In the genomic region with DNA sequence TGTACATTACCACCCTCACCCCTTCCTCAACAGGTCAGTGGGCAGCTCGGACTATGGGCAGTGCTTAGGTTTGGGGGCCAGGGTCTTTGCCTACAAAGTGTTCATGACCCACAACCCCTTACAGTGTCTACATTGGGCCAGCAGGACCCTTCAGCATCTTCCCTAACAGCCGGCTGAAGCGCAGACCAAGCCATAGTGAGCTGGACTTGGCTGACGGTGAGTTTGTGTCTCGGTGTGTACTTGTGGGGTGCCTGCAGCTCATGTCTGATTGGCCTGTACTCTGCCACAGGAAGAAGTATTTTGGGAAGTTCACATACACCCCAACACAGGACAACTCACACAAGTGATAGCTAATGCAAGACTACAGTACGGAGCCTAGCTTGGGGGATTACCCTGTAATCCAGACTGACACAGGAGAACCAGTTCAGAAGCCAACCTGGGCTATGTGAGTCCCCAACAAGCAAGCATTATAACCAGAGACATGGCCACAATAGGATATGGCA, we compare ENCODE assay signal across 9 mouse cellular contexts. TPM values are rescaled to one million over a fixed set of nuclear protein-coding genes. Genes with fewer than 3 reads are reported as not detected.
A peak's percentile ranks its signal among the peaks of the same experiment; 100 is the strongest.
DNase-seq lines count a peak whose midpoint lies in the region; ATAC-seq and TF ChIP-seq lines count a peak whose summit lies in the region.
"Had no signal": no experiment of that assay in that cellular context is flagged by ENCODE, and none has a peak within 500 bp of the region (broad histone marks: within the 10 kb centered on the region; RNA-seq: fewer than 3 reads in every experiment).

No protein-coding gene starts in this region.

- peak overlapping the region; percentile 51 for H3K4me3 ChIP-seq in embryonic facial prominence, embryonic 10.5 days
- H3K4me3 ChIP-seq in heart, postnatal 0 days (ENCODE audit: low read depth, low read length) = peak overlapping the region; percentile 44
- peak overlapping the region; percentile 88 for H3K4me3 ChIP-seq in liver, embryonic 13.5 days (replicated peaks)
- H3K4me3 ChIP-seq: myocyte had no signal

- H3K9me3 ChIP-seq in embryonic facial prominence, embryonic 10.5 days = no peaks in the 10 kb centered on the region
- H3K9me3 ChIP-seq in heart, postnatal 0 days (replicated peaks; ENCODE audit: control insufficient read depth, low read length) = no peaks in the 10 kb centered on the region
- no peaks in the 10 kb centered on the region for H3K9me3 ChIP-seq in liver, embryonic 13.5 days (replicated peaks)

- no peak overlapping the region; the same call in 1 of the 2 replicates for H3K9ac ChIP-seq in heart, postnatal 0 days (replicated peaks; ENCODE audit: low read depth, low read length)
- H3K9ac ChIP-seq in liver, embryonic 13.5 days = peak overlapping the region; percentile 98

- no peak for ATAC-seq in heart, postnatal 0 days (ENCODE audit: insufficient read depth, low read depth)
- ATAC-seq in liver, embryonic 13.5 days (ENCODE audit: low read depth) = no peak

- TF ChIP-seq CTCF in heart, postnatal 0 days (IDR thresholded peaks at IDR 0.05; ENCODE audit: low read depth) = no peak

- H3K27me3 ChIP-seq in embryonic facial prominence, embryonic 10.5 days (replicated peaks; ENCODE audit: low read depth, poor library complexity, severe bottlenecking) = peaks cover 83% of the 10 kb centered on the region
- H3K27me3 ChIP-seq in heart, postnatal 0 days (ENCODE audit: control insufficient read depth, insufficient read depth, low read length) = peaks cover 58% of the 10 kb centered on the region
- peaks cover 21% of the 10 kb centered on the region for H3K27me3 ChIP-seq in liver, embryonic 13.5 days

- peaks cover 23% of the 10 kb centered on the region for H3K36me3 ChIP-seq in embryonic facial prominence, embryonic 10.5 days (replicated peaks)
- H3K36me3 ChIP-seq in heart, postnatal 0 days (replicated peaks; ENCODE audit: control insufficient read depth, insufficient read depth, low read length) = peaks cover 5% of the 10 kb centered on the region; the same call in 1 of the 2 replicates
- peaks cover 38% of the 10 kb centered on the region for H3K36me3 ChIP-seq in liver, embryonic 13.5 days

- 77% methylated on average over 6 of the region's 6 CpGs for WGBS in embryonic facial prominence, embryonic 10.5 days
- 69% methylated on average over 6 of the region's 6 CpGs for WGBS in heart, postnatal 0 days
- WGBS in liver, embryonic 13.5 days (ENCODE audit: insufficient replicate concordance) = 26% methylated on average over 6 of the region's 6 CpGs

- H3K27ac ChIP-seq in embryonic facial prominence, embryonic 10.5 days (replicated peaks) = 0 out of 2 replicates have a peak overlapping the region, but pooled peaks have one; percentile 10
- peak overlapping the region; percentile 8; the same call in 1 of the 2 replicates for H3K27ac ChIP-seq in heart, postnatal 0 days (ENCODE audit: low read depth)
- H3K27ac ChIP-seq in liver, embryonic 13.5 days = peak overlapping the region; percentile 98

- peak; percentile 3 to 9 for DNase-seq in layer of hippocampus, postnatal 25 days (ENCODE audit: extremely low spot score in 1 of 2, low spot score in 1 of 2)
- no peak for DNase-seq in layer of hippocampus, adult 18-20 months (ENCODE audit: low spot score in 2 of 2)
- no peak for DNase-seq in embryonic facial prominence, embryonic 10.5 days (ENCODE audit: low spot score)
- DNase-seq in heart, postnatal 0 days (ENCODE audit: low spot score) = no peak
- DNase-seq in liver, embryonic 13.5 days = no peak
- DNase-seq in urinary bladder, postnatal 36 days (ENCODE audit: low spot score in 2 of 2) = no peak
- no peak for DNase-seq in ovary, postnatal 36 days (ENCODE audit: low spot score)
- no peak for DNase-seq in cerebellum, adult 9-10 months

- peak overlapping the region; percentile 59 for H3K4me2 ChIP-seq in heart, postnatal 0 days (ENCODE audit: low read depth, low read length)
- peak overlapping the region; percentile 95 for H3K4me2 ChIP-seq in liver, embryonic 13.5 days

- no peak for TF ChIP-seq EP300 in heart, postnatal 0 days (IDR thresholded peaks at IDR 0.05; ENCODE audit: low read depth)

- H3K4me1 ChIP-seq in embryonic facial prominence, embryonic 10.5 days = peaks cover 52% of the 10 kb centered on the region
- H3K4me1 ChIP-seq in heart, postnatal 0 days (ENCODE audit: control insufficient read depth, insufficient read depth) = 0 out of 2 replicates have a peak, but pooled peaks cover 3% of the 10 kb centered on the region
- H3K4me1 ChIP-seq in liver, embryonic 13.5 days (replicated peaks) = peaks cover 83% of the 10 kb centered on the region

RNA-seq across cellular contexts. Expression of gene Lyl1, which starts 1.8 kb away (rescaled TPM):
- total RNA-seq in layer of hippocampus, postnatal 25 days (2021) = 1 to 10 TPM; 2.1 to 2.8 TPM
- 1 to 10 TPM; 2.0 to 2.2 TPM for total RNA-seq in layer of hippocampus, adult 18-20 months (2021)
- 4.3 and 5.5 TPM in 2 replicates for polyA plus RNA-seq in embryonic facial prominence, embryonic 10.5 days (2016; fragmentation: Nextera tagmentation; extraction: Ambion mirVana)
- 4.4 and 4.8 TPM in 2 replicates for total RNA-seq in heart, postnatal 0 days (2014; rRNA removed; ENCODE audit: low replicate concordance)
- 8.7 and 9.8 TPM in 2 replicates for polyA plus RNA-seq in heart, postnatal 0 days (2015; fragmentation: Nextera tagmentation; extraction: Ambion mirVana)
- 61.2 and 61.3 TPM in 2 replicates for polyA plus RNA-seq in liver, embryonic 13.5 days (2015; fragmentation: Nextera tagmentation; extraction: Ambion mirVana)
- polyA plus RNA-seq: myocyte had no signal

RNA-seq across cellular contexts. Expression of gene Nacc1, which starts 15.4 kb away (rescaled TPM):
- 10 to 100 TPM; 88.9 to 91.0 TPM for total RNA-seq in layer of hippocampus, postnatal 25 days (2021)
- 10 to 100 TPM; 94.8 to 95.5 TPM for total RNA-seq in layer of hippocampus, adult 18-20 months (2021)
- 30.4 and 30.8 TPM in 2 replicates for polyA plus RNA-seq in embryonic facial prominence, embryonic 10.5 days (2016; fragmentation: Nextera tagmentation; extraction: Ambion mirVana)
- 68.0 and 83.6 TPM in 2 replicates for total RNA-seq in heart, postnatal 0 days (2014; rRNA removed; ENCODE audit: low replicate concordance)
- 6.2 and 6.9 TPM in 2 replicates for polyA plus RNA-seq in heart, postnatal 0 days (2015; fragmentation: Nextera tagmentation; extraction: Ambion mirVana)
- polyA plus RNA-seq in liver, embryonic 13.5 days (2015; fragmentation: Nextera tagmentation; extraction: Ambion mirVana) = 6.9 and 7.6 TPM in 2 replicates

RNA-seq across cellular contexts. Expression of gene Trmt1, which starts 16.9 kb away (rescaled TPM):
- total RNA-seq in layer of hippocampus, postnatal 25 days (2021) = 100 to 1,000 TPM in 1 of 2 experiments, 10 to 100 TPM in 1; 83.4 to 101 TPM
- total RNA-seq in layer of hippocampus, adult 18-20 months (2021) = 100 to 1,000 TPM in 1 of 2 experiments, 10 to 100 TPM in 1; 96.9 to 108 TPM
- 69.1 and 71.2 TPM in 2 replicates for polyA plus RNA-seq in embryonic facial prominence, embryonic 10.5 days (2016; fragmentation: Nextera tagmentation; extraction: Ambion mirVana)
- 98.3 and 116 TPM in 2 replicates for total RNA-seq in heart, postnatal 0 days (2014; rRNA removed; ENCODE audit: low replicate concordance)
- polyA plus RNA-seq in heart, postnatal 0 days (2015; fragmentation: Nextera tagmentation; extraction: Ambion mirVana) = 28.4 and 29.5 TPM in 2 replicates
- 45.9 and 46.8 TPM in 2 replicates for polyA plus RNA-seq in liver, embryonic 13.5 days (2015; fragmentation: Nextera tagmentation; extraction: Ambion mirVana)

RNA-seq across cellular contexts. Expression of gene G430095P16Rik, which starts 19.8 kb away (rescaled TPM):
- total RNA-seq in layer of hippocampus, postnatal 25 days (2021) = not detected
- not detected for total RNA-seq in layer of hippocampus, adult 18-20 months (2021)
- polyA plus RNA-seq in embryonic facial prominence, embryonic 10.5 days (2016; fragmentation: Nextera tagmentation; extraction: Ambion mirVana) = 1.6 and 3.6 TPM in 2 replicates
- 1.0 TPM in 1 of 2 replicates, not detected in the other for total RNA-seq in heart, postnatal 0 days (2014; rRNA removed; ENCODE audit: low replicate concordance)
- 3.0 and 3.1 TPM in 2 replicates for polyA plus RNA-seq in heart, postnatal 0 days (2015; fragmentation: Nextera tagmentation; extraction: Ambion mirVana)
- 9.6 and 10.0 TPM in 2 replicates for polyA plus RNA-seq in liver, embryonic 13.5 days (2015; fragmentation: Nextera tagmentation; extraction: Ambion mirVana)

RNA-seq across cellular contexts. Expression of gene Ier2, which starts 40.4 kb away (rescaled TPM):
- total RNA-seq in layer of hippocampus, postnatal 25 days (2021) = 1 to 10 TPM; 8.8 to 9.6 TPM
- total RNA-seq in layer of hippocampus, adult 18-20 months (2021) = 10 to 100 TPM in 1 of 2 experiments, 1 to 10 TPM in 1; 6.2 to 10.0 TPM
- polyA plus RNA-seq in embryonic facial prominence, embryonic 10.5 days (2016; fragmentation: Nextera tagmentation; extraction: Ambion mirVana) = 140 and 148 TPM in 2 replicates
- total RNA-seq in heart, postnatal 0 days (2014; rRNA removed; ENCODE audit: low replicate concordance) = 17.0 and 23.2 TPM in 2 replicates
- polyA plus RNA-seq in heart, postnatal 0 days (2015; fragmentation: Nextera tagmentation; extraction: Ambion mirVana) = 33.3 and 38.3 TPM in 2 replicates
- 20.5 and 24.1 TPM in 2 replicates for polyA plus RNA-seq in liver, embryonic 13.5 days (2015; fragmentation: Nextera tagmentation; extraction: Ambion mirVana)

Comparison
In these comparisons a context has a peak if more than half of its experiments do, and no peak if none do; other contexts are left out.
1. DNase-seq: peak in layer of hippocampus, postnatal 25 days (2 of 2); none in layer of hippocampus, adult 18-20 months (0 of 2), embryonic facial prominence, embryonic 10.5 days (single experiment), heart, postnatal 0 days (single experiment), liver, embryonic 13.5 days (single experiment), urinary bladder, postnatal 36 days (0 of 2), ovary, postnatal 36 days (single experiment) and cerebellum, adult 9-10 months (single experiment).
2. H3K27ac ChIP-seq: peak in every context shown above with its lines; median percentile 98 in liver, embryonic 13.5 days; 10 in embryonic facial prominence, embryonic 10.5 days; 8 in heart, postnatal 0 days.
3. Peak in every context shown above with its lines, with median percentiles within 50 percentile points of each other: H3K4me3 ChIP-seq.